In genomic region chr11:80304846-80305245, GRCm38 (mm10) we compare ENCODE assay signal across 12 mouse cellular contexts. TPM values are rescaled to one million over a fixed set of nuclear protein-coding genes. Genes with fewer than 3 reads are reported as not detected.
DNase-seq lines count a peak whose midpoint lies in the region; ATAC-seq lines count a peak whose summit lies in the region.
"Had no signal": no experiment of that assay in that cellular context is flagged by ENCODE, and none has a peak within 500 bp of the region (broad histone marks: within the 10 kb centered on the region; RNA-seq: fewer than 3 reads in every experiment).

No protein-coding gene starts in this region.

- peak; percentile 90 for DNase-seq in brain, adult 2 months (ENCODE audit: low read depth, low spot score)
- DNase-seq in layer of hippocampus, postnatal 10 days (ENCODE audit: low spot score in 2 of 2), result peak; percentile 48 to 55
- peak; percentile 79 to 86 for DNase-seq in left cerebral cortex, postnatal 36 days (ENCODE audit: low spot score in 2 of 2)
- DNase-seq in liver, result no peak
- DNase-seq in adrenal gland, adult 8-10 months, result no peak
- DNase-seq: adrenal gland, adult 2 months; kidney, adult 8-10 months; thymus, postnatal 36 days had no signal

- ATAC-seq in frontal cortex, adult (ENCODE audit: low TSS enrichment), result peak; percentile 65
- no peak for ATAC-seq in CD4-positive, CD25-positive, alpha-beta regulatory T cell, adult 4 months
- ATAC-seq: Patski had no signal

- intact Hi-C loops in left cerebral cortex, postnatal 36 days (cut with DNase I), result loop anchor here (5.0 kb wide), 1 partner anchor 47 kb away; no protein-coding TSS in a partner anchor

RNA-seq across cellular contexts. Expression of gene Rhbdl3, which starts 4.1 kb away (rescaled TPM):
- total RNA-seq in layer of hippocampus, postnatal 10 days (2021), result 10 to 100 TPM; 18.9 to 19.6 TPM
- total RNA-seq in left cerebral cortex, postnatal 36 days (2021), result 10 to 100 TPM; 19.8 to 29.7 TPM
- total RNA-seq in adrenal gland, adult 8-10 months (2022), result 10 to 100 TPM in 1 of 4 experiments, 1 to 10 TPM in 3; 3.0 to 12.1 (median 7.0) TPM
- 1 to 10 TPM in 1 of 2 experiments, under 1 TPM in 1; 0.82 to 1.6 TPM for polyA plus RNA-seq in CD4-positive, CD25-positive, alpha-beta regulatory T cell, adult 4 months (2017; shearing (Covaris generic))
- total RNA-seq: monocyte, adult 5-6 weeks had no signal

Comparison
In these comparisons a context has a peak if more than half of its experiments do, and no peak if none do; other contexts are left out.
1. DNase-seq: peak in brain, adult 2 months (single experiment), layer of hippocampus, postnatal 10 days (2 of 2) and left cerebral cortex, postnatal 36 days (2 of 2); none in liver (single experiment) and adrenal gland, adult 8-10 months (single experiment).